Mouse (Mus musculus): ENCODE measurements around the gene St13.

The St13 gene

DNA sequence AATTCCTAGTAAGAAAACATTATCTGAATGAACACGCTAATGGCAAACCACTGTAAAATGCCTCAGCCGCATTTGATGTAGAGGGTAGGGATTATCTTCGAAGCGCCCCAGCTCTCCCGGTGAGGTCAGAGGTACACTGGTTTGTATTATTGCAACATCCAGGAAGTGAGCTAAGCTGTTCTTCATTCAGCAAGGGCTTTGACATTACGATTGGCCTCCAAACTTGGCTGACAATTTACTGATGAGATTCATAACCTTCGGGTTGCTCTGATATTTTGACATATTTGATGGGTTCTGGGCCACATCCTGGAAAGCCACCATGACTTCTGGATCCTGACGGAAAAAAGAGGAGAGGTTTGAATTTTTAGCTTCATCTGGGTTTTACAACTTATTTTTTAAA lies 34.6 kb downstream of the St13 start:
- no peak for DNase-seq (ENCODE audit: low spot score)

GRCm38 (mm10) chr15:81364271-81364670 lies 35.6 kb downstream of the St13 start:
- no peak for DNase-seq (ENCODE audit: low spot score)

- no peak for DNase-seq (ENCODE audit: low spot score)
Observed at GRCm38 (mm10) chr15:81362501-81362900, 37.4 kb downstream of the St13 start.

GRCm38 (mm10) chr15:81361417-81362015 lies 38.4 kb downstream of the St13 start:
- no peak for DNase-seq (ENCODE audit: low spot score)

DNA sequence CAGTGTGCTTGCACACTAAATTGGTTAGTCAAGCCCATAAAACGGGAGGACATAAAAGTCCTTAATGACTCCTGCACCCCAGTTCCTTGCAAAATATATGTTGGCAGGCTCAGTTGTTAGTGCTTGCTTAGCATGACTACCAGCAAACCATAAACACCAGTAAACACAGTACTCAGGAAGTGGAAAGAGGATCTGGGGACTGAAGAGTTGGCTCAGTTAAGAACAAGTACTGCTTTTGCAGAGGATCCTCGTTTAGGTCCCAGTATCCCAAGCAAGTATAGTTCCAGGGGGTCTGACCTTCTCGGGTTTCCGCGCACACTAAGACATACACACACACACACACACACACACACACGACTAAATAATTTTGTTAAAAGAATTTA lies 38.9 kb downstream of the St13 start:
- no peak for DNase-seq (ENCODE audit: low spot score)

GRCm38 (mm10) chr15:81360345-81361021 lies 39.4 kb downstream of the St13 start, which contains the start of gene Slc25a17:
TSS of gene Slc25a17 (minus strand) at chr15:81360812.
- DNase-seq (ENCODE audit: low spot score): peak; percentile 94

- no peak for DNase-seq (ENCODE audit: low spot score)
Observed at GRCm38 (mm10) chr15:81359421-81359820, 40.5 kb downstream of the St13 start.

- no peak for DNase-seq (ENCODE audit: low spot score)
Observed at GRCm38 (mm10) chr15:81358943-81359342, 40.9 kb downstream of the St13 start.

DNA sequence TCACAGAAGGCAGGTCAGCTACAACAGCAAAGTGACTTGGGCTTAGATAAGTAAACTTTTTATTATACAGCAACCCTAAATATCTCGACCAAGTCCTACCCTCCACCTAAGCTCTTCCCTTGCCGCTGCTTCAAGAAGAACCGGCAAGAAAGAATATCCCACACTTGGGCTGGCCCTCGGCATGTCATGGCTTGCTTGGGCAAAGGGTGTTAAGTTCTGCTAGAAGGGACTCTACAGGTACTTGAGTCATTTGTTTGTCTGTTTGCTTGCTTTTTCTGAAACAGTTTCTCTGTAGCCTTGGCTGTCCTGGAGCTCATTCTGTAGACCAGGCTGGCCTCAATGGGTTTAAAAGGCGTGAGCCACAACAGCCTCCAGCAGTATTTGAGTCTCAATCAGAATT lies 42.9 kb downstream of the St13 start:
- DNase-seq (ENCODE audit: low spot score): peak; percentile 33

GRCm38 (mm10) chr15:81355146-81355761 lies 44.6 kb downstream of the St13 start:
- peak; percentile 63 for DNase-seq (ENCODE audit: low spot score)

DNA sequence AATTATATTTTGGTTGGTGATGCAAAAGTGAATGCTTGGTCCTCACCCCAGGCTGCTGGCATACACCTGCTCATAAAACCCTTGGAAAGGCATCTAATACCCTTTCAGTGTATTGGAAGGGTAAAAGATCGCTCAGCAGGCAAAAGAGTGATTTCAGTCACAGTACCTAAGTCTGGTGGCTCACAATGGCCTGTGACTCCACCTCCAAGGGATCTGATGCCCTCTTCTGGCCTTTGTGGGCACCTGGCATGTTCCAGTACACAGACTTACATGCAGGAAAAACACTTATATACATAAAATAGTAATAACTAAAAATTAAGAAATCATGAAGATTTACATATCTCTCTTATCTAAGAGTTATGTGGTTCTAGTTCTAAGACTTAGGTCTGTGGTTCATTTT lies 47.2 kb downstream of the St13 start:
- no peak for DNase-seq (ENCODE audit: low spot score)

DNA sequence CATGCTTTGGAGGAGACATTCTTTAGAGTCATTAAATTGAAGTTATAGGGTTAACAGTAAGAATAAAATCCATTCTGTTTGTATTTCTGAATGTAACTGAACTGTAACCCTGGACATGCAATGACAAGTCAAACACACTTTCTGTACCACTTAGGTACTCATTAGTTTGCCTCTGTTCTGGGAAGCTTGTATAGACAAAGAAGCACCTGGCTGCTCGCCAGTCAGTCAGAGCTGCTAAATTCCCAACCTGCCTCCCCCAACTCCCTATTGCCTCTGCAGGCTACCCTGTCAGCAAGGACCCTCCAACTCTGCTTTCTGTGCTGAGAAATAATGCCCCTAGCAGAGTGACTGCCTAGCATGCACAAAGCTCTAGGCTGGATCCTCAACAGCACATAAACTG lies 49.5 kb downstream of the St13 start:
- no peak for DNase-seq (ENCODE audit: low spot score)

DNA sequence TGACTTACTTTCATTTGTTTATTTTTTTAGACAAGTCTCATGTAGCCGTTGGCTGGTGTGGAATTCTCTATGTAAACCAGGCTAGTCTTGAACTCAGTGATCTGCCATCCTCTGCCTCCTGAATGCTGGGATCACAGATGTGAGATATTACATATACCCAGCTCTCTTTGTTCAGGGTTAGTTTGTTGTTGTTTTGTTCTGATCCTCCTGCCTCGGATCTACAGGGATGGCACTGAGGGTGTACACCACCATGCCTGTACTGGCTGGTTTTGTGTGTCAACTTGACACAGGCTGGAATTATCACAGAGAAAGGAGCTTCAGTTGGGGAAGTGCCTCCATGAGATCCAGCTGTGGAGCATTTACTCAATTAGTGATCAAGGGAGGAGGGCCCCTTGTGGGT lies 51.5 kb downstream of the St13 start:
- no peak for DNase-seq (ENCODE audit: low spot score)

DNA sequence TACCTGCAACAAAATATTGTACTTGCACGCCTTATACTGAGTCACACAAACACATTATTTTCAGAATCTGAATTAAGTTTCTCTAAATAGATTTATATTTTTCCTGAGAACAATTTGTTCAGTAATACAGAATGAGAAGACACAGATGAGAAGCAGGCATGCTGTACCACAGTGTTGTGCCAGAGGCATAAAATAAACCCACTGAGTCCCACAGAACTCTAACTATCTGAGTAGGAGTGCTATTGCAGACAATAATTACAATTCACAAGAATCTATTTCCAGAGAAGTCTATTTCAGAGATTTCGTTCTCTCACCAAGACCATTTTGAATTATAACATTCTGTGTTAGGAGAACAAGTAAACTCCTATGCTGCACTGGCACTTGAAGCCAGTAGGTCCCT lies 52.4 kb downstream of the St13 start:
- DNase-seq (ENCODE audit: low spot score): no peak

DNA sequence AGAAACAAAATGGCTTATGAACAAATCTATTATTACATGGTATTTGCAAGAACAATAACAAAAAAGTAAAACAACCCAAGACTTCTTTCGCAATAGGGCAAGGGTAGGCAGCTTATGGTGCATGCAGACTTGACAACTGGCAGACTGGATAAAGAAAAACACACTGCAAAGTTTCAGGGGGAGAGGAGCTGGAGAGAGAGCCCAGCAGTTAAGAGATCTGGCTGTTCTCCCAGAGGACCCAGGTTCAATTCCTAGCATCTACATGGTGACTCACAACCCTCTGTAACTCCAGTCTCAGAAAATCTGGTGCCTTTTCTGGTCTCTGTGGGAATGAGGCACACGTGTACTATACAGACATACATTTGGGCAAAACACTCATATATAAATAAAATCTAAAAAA lies 58.5 kb downstream of the St13 start:
- no peak for DNase-seq (ENCODE audit: low spot score)

GRCm38 (mm10) chr15:81339158-81339557 lies 60.7 kb downstream of the St13 start:
- no peak for DNase-seq (ENCODE audit: low spot score)

GRCm38 (mm10) chr15:81336466-81336865 lies 63.4 kb downstream of the St13 start:
- DNase-seq (ENCODE audit: low spot score): no peak

- DNase-seq (ENCODE audit: low spot score): no peak
Observed at GRCm38 (mm10) chr15:81332517-81332916, 67.4 kb downstream of the St13 start.

DNA sequence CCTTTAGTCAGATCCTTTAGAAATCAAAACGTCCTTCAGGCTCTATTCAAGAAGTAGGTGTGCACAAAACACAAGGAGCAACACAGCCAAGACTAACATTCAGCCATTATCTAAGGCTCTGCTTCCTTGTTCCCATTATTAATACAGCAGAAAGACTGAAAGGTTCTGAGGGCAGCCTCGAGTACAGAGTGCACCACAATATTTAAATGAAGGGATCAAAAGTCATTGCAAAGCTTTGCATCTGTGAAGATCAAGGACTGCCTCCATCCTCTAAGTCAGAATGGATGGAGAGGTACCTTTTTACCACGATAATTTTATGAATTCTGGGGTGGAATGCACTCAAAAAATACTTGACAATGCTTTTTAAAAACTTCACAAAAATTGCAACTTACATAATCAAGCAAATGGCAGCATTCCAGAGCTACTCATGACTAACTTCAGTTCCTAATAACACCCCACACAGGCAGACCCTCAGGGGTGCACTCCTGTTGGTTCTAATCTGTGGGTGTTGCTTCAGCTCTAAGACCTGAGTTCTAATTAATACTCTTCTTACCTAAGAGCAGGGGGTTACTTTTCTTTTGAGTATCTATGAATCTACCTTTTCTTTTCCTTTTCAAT lies 69.0 kb downstream of the St13 start:
- DNase-seq (ENCODE audit: low spot score): no peak

DNA sequence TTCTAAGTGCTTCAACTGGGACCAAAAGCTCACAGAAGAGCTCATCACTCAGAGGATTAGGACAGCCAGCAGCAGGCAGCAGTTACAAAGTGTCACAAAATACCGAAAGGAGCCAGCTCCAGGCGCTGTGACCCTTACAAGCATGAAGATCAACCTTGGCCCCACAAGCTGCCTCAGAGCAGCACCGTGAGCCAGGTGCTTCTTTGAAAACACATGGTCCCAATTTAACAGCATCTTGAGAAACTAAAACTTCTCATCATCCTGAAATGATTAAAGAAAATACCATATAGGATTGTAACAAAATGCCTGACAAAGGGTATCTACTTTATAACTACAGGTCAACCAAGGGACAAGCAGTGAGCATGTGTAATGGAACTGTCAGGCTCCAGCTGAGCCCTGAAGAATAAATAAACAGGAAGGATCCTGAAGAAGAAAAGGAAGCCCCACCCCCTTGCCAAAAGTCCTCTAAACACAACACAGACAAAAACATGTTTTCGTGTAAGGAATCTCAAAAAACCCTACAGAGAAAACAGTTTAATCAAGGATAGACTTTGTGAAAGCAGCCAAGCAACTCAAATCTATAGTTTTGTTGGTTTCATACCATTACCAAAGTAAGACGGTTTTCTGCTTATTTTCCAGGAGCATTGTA lies 70.0 kb downstream of the St13 start:
- DNase-seq (ENCODE audit: low spot score): no peak

- no peak for DNase-seq (ENCODE audit: low spot score)
Observed at GRCm38 (mm10) chr15:81327501-81327900, 72.4 kb downstream of the St13 start.

DNA sequence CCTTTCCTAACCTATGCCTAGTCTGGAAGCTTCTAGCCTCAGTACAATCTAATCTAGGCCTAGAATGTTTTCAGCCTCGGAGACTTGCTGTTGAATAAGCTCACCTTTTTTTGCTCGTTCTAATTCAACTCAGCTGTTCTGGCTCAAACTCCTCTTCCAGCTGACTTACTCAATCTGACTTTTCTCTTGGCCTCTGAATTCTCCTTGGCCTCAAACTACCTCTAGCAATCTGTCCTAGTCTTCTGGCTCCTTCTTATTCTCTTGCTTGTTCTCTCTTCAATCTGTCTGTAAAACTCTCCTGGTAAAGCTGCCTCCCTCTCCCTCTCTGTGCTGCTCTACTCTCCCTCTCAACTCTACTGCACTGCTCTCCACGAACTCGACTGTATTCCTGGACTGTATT lies 74.9 kb downstream of the St13 start:
- no peak for DNase-seq (ENCODE audit: low spot score)

GRCm38 (mm10) chr15:81320137-81320536 lies 79.7 kb downstream of the St13 start:
- DNase-seq (ENCODE audit: low spot score): no peak

Data from testis, postnatal 10 days (tissue).